Mouse (Mus musculus): ENCODE data around the gene Adam12. TPM values are rescaled to one million over a fixed set of nuclear protein-coding genes. Genes with fewer than 3 reads are reported as not detected.

Adam12 gene
- total and polyA plus RNA-seq, 2 experiments from 2014 or later: 1.0 to 4.6 TPM

DNA sequence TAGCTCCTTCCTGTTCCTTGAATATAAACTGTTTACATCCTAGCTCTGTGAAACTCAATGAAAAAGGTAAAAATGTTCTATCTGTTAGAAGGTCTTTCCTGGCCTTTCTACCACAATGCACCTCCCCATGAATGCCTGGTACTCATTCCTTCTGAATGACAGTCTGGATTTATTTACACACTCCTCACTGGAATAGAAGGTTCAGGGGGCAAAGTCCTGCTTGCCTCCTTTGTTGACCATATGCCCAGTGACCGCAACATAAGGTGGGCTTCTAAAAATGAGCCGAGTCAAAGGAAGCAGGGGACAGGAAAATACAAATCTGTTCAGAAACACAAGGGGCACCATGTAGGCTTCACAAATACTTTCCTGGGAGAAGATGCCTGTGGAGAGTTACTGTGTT lies 62.2 kb downstream of the Adam12 start:
- Histone ChIP-seq H3K27me3 (ENCODE audit: control insufficient read depth, insufficient read depth, low read length) (no peaks in the 10 kb centered on the region), H3K9me3 (replicated peaks; ENCODE audit: control insufficient read depth, low read length) (no peaks in the 10 kb centered on the region), H3K4me2 (ENCODE audit: low read depth, low read length) (no peak overlapping the region), H3K4me1 (ENCODE audit: control insufficient read depth, insufficient read depth) (no peaks in the 10 kb centered on the region), H3K4me3 (ENCODE audit: low read depth, low read length) (no peak overlapping the region), H3K36me3 (replicated peaks; ENCODE audit: control insufficient read depth, insufficient read depth, low read length) (no peaks in the 10 kb centered on the region), H3K9ac (replicated peaks; ENCODE audit: low read depth, low read length) (no peak overlapping the region), H3K27ac (ENCODE audit: low read depth) (no peak overlapping the region)
- ATAC-seq (ENCODE audit: insufficient read depth, low read depth) (no peak), DNase-seq (ENCODE audit: low spot score) (no peak)
- 83% methylated on average over 2 of the region's 2 CpGs for WGBS
- TF ChIP-seq EP300 (IDR thresholded peaks at IDR 0.05; ENCODE audit: low read depth): no peak

DNA sequence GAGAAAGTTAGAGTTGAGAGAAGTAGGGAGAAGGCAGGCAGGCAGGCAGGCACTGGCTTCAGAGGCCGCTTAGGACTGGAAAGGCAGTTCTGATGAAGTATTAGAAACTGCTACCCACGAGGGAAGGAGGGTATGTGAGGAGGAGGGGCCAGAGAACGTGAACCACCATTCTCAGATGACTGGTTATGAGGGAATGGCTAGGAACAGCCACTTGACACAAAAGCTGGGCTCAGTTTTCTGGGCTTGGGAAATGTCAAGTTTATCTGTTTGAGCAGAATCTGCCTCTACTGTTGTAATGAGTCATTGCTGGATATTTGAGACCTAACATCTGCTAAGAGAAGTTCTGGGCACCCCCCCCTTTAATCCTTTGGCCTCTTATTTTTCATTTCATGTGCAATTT lies 64.4 kb downstream of the Adam12 start:
- H3K36me3 ChIP-seq (replicated peaks; ENCODE audit: control insufficient read depth, insufficient read depth, low read length): no peaks in the 10 kb centered on the region
- H3K4me2 ChIP-seq (ENCODE audit: low read depth, low read length): no peak overlapping the region
- no peaks in the 10 kb centered on the region for H3K9me3 ChIP-seq (replicated peaks; ENCODE audit: control insufficient read depth, low read length)
- no peak overlapping the region for H3K27ac ChIP-seq (ENCODE audit: low read depth)
- H3K27me3 ChIP-seq (ENCODE audit: control insufficient read depth, insufficient read depth, low read length): no peaks in the 10 kb centered on the region
- ATAC-seq (ENCODE audit: insufficient read depth, low read depth) (no peak), DNase-seq (ENCODE audit: low spot score) (no peak)
- no peaks in the 10 kb centered on the region for H3K4me1 ChIP-seq (ENCODE audit: control insufficient read depth, insufficient read depth)
- no peak for TF ChIP-seq EP300 (IDR thresholded peaks at IDR 0.05; ENCODE audit: low read depth)
- TF ChIP-seq CTCF (IDR thresholded peaks at IDR 0.05; ENCODE audit: low read depth): no peak
- WGBS: 27% methylated on average over 3 of the region's 3 CpGs
- no peak overlapping the region for H3K9ac ChIP-seq (replicated peaks; ENCODE audit: low read depth, low read length)
- no peak overlapping the region for H3K4me3 ChIP-seq (ENCODE audit: low read depth, low read length)

DNA sequence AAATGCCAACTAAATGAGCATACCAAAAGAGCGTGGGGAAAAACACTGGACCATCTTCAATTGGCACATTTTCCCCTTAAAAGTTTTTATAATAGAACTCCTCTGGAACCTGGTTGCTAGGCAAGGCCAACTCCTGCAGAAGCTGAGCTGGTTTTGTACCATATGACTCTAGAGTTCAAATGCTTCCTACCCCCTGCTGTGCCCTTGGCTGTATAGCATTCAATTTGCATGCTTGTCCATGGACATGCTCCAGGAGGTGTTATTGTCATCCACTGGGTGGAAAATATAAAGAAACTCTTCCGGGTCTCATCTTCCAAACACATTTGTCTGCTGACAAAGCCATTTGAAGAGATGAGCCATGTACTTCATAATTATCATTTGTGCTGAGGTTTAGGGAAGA lies 68.2 kb downstream of the Adam12 start:
- Histone ChIP-seq H3K27ac (ENCODE audit: low read depth) (no peak overlapping the region), H3K4me3 (ENCODE audit: low read depth, low read length) (no peak overlapping the region), H3K4me1 (ENCODE audit: control insufficient read depth, insufficient read depth) (no peaks in the 10 kb centered on the region), H3K27me3 (ENCODE audit: control insufficient read depth, insufficient read depth, low read length) (no peaks in the 10 kb centered on the region), H3K36me3 (replicated peaks; ENCODE audit: control insufficient read depth, insufficient read depth, low read length) (no peaks in the 10 kb centered on the region), H3K4me2 (ENCODE audit: low read depth, low read length) (no peak overlapping the region), H3K9ac (replicated peaks; ENCODE audit: low read depth, low read length) (no peak overlapping the region), H3K9me3 (replicated peaks; ENCODE audit: control insufficient read depth, low read length) (no peaks in the 10 kb centered on the region)
- DNase-seq (ENCODE audit: low spot score) (no peak), ATAC-seq (ENCODE audit: insufficient read depth, low read depth) (no peak)
- TF ChIP-seq EP300 (IDR thresholded peaks at IDR 0.05; ENCODE audit: low read depth) (no peak), CTCF (IDR thresholded peaks at IDR 0.05; ENCODE audit: low read depth) (no peak)
- WGBS: 94% methylated on average over 2 of the region's 2 CpGs

DNA sequence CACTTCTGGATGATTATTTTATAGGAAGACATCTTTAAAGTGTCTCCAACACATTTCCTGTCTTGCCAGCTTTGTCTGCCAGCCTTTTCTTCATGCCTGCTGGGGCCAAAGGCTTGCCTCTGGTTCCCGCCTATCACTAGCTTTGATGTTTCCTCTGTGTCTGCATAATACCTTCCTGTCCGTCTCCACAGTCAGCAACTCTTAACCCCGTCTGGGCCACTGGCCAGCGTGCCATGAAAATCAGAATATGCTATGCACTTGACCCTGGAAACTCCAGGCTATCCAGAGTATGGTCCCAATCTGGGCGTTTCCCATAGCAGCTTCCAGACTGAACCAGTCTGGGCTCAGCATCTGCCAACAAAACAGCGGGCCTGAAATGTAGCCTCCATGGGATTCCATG lies 69.1 kb downstream of the Adam12 start:
- WGBS: 44% methylated on average over 6 of the region's 6 CpGs

DNA sequence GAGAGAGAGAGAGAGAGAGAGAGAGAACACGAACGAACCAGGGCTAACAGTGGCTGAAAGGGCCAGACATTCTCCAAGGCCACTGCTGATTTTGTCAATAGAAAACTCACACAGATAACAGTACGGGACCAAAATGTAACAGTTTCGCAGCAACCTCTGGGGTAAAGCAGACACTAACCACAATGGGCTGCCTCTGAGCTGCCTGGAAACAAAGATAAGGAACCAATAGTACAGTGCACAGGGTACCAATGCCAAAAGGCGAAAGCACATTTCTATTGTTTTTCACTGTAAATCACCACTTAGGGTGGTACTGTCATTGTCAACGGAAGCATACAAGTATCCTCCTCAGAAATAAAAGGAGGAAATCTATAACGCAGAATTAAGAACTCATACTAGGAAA lies 72.3 kb downstream of the Adam12 start:
- Histone ChIP-seq H3K4me1 (ENCODE audit: control insufficient read depth, insufficient read depth) (no peaks in the 10 kb centered on the region), H3K36me3 (replicated peaks; ENCODE audit: control insufficient read depth, insufficient read depth, low read length) (no peaks in the 10 kb centered on the region), H3K27ac (ENCODE audit: low read depth) (no peak overlapping the region), H3K4me2 (ENCODE audit: low read depth, low read length) (no peak overlapping the region), H3K9me3 (replicated peaks; ENCODE audit: control insufficient read depth, low read length) (no peaks in the 10 kb centered on the region), H3K9ac (replicated peaks; ENCODE audit: low read depth, low read length) (no peak overlapping the region), H3K27me3 (ENCODE audit: control insufficient read depth, insufficient read depth, low read length) (no peaks in the 10 kb centered on the region), H3K4me3 (ENCODE audit: low read depth, low read length) (no peak overlapping the region)
- no peak for TF ChIP-seq EP300 (IDR thresholded peaks at IDR 0.05; ENCODE audit: low read depth)
- TF ChIP-seq CTCF (IDR thresholded peaks at IDR 0.05; ENCODE audit: low read depth): no peak
- no peak for ATAC-seq (ENCODE audit: insufficient read depth, low read depth)
- 53% methylated on average over 7 of the region's 7 CpGs for WGBS
- no peak for DNase-seq (ENCODE audit: low spot score)

More for the DNA sequence above, 69.1 kb downstream of the Adam12 start:
- ATAC-seq (ENCODE audit: insufficient read depth, low read depth) (no peak), DNase-seq (ENCODE audit: low spot score) (no peak)
- H3K27me3 ChIP-seq (ENCODE audit: control insufficient read depth, insufficient read depth, low read length): no peaks in the 10 kb centered on the region
- H3K36me3 ChIP-seq (replicated peaks; ENCODE audit: control insufficient read depth, insufficient read depth, low read length): no peaks in the 10 kb centered on the region
- no peak overlapping the region for H3K4me3 ChIP-seq (ENCODE audit: low read depth, low read length)
- no peak overlapping the region for H3K4me2 ChIP-seq (ENCODE audit: low read depth, low read length)
- H3K4me1 ChIP-seq (ENCODE audit: control insufficient read depth, insufficient read depth): no peaks in the 10 kb centered on the region
- H3K9ac ChIP-seq (replicated peaks; ENCODE audit: low read depth, low read length): no peak overlapping the region
- H3K27ac ChIP-seq (ENCODE audit: low read depth): no peak overlapping the region
- H3K9me3 ChIP-seq (replicated peaks; ENCODE audit: control insufficient read depth, low read length): no peaks in the 10 kb centered on the region
- TF ChIP-seq CTCF (IDR thresholded peaks at IDR 0.05; ENCODE audit: low read depth): no peak

DNA sequence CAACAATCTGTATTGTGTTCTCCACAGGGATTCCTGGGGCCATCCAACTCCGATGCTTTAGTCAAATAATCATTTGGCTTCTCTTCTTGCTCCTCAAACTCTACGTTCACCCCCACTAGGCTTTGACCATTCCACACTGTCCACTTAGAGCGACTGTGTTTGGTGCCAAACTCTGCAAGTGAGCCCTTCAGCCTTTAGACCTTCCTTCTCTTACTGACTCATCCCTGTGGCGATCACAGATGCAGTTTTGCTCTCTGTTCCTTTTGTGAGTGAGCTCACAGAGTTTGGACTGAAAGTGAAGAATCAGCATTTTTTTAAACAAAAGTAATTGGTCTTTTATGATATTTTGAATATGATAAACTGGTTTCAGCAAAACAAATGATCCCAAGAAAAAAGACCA lies 80.6 kb downstream of the Adam12 start:
- Histone ChIP-seq H3K9me3 (replicated peaks; ENCODE audit: control insufficient read depth, low read length) (no peaks in the 10 kb centered on the region), H3K27ac (ENCODE audit: low read depth) (no peak overlapping the region), H3K9ac (replicated peaks; ENCODE audit: low read depth, low read length) (no peak overlapping the region), H3K27me3 (ENCODE audit: control insufficient read depth, insufficient read depth, low read length) (no peaks in the 10 kb centered on the region), H3K4me3 (ENCODE audit: low read depth, low read length) (no peak overlapping the region), H3K4me2 (ENCODE audit: low read depth, low read length) (no peak overlapping the region), H3K36me3 (replicated peaks; ENCODE audit: control insufficient read depth, insufficient read depth, low read length) (no peaks in the 10 kb centered on the region), H3K4me1 (ENCODE audit: control insufficient read depth, insufficient read depth) (0 out of 2 replicates have a peak, but pooled peaks cover 6% of the 10 kb centered on the region)
- ATAC-seq (ENCODE audit: insufficient read depth, low read depth) (no peak), DNase-seq (ENCODE audit: low spot score) (no peak)
- TF ChIP-seq CTCF (IDR thresholded peaks at IDR 0.05; ENCODE audit: low read depth): no peak
- TF ChIP-seq EP300 (IDR thresholded peaks at IDR 0.05; ENCODE audit: low read depth): no peak
- 64% methylated on average over 4 of the region's 4 CpGs for WGBS
